Mouse (Mus musculus): ENCODE results near the gene Arhgap24.
A peak's percentile ranks its signal among the peaks of the same experiment; 100 is the strongest.

- no peak for TF ChIP-seq CTCF (IDR thresholded peaks at IDR 0.05; ENCODE audit: low read depth, low read length)
- 0 out of 2 replicates have a peak, but pooled peaks have one; percentile 27 for TF ChIP-seq POLR2A (IDR thresholded peaks at IDR 0.05; ENCODE audit: borderline replicate concordance, low read depth, low read length)
Measured at GRCm38 (mm10) chr5:102550870-102551637, 69.9 kb downstream of the Arhgap24 start.
